Mouse (Mus musculus) adrenal gland, adult 10 weeks (tissue): ENCODE data around the gene Jam2. TPM values are rescaled to one million over a fixed set of nuclear protein-coding genes. Genes with fewer than 3 reads are reported as not detected.

Source experiments
- polyA plus RNA-seq: library from polyadenylated mRNA; stranded (reverse); fragments of 350-450 nt; fragmentation: Illumina TruSeq; extraction: RNeasy Lipid Tissue Mini Kit (QIAGEN cat#74804); gene quantifications from one replicate; pipeline ENCODE4 v1.2.3, GENCODE M21; 2014; ENCODE audit warnings: low read depth, low replicate concordance

Jam2 gene
- polyA plus RNA-seq: 44.4 TPM

GRCm38 (mm10) chr16:84774003-84774703 lies at the start of gene Jam2:
Jam2 (plus strand) TSS chr16:84774123.

GRCm38 (mm10) chr16:84735166-84736105 lies 38.5 kb upstream of the Jam2 start, which contains the start of gene Mrpl39:
Mrpl39 (minus strand) TSS chr16:84735742.

GRCm38 (mm10) chr16:84834745-84835440 lies 61.0 kb downstream of the Jam2 start, which contains the start of gene Gabpa:
Gabpa (plus strand) TSS chr16:84834925.

GRCm38 (mm10) chr16:84835441-84835822 lies 61.5 kb downstream of the Jam2 start, which contains the start of gene Atp5j:
Atp5j (minus strand) TSS chr16:84835625.

Other genes with a start within 250 kb of the Jam2 start
- gene Mrpl39, start 38.4 kb upstream of the Jam2 start, polyA plus RNA-seq: 59.2 TPM
- 86.2 TPM for gene Gabpa, start 60.8 kb downstream of the Jam2 start, polyA plus RNA-seq
- 1,714 TPM for gene Atp5j, start 61.5 kb downstream of the Jam2 start, polyA plus RNA-seq